Mouse (Mus musculus) hindbrain, embryonic 11.5 days (tissue): ENCODE data around the gene Aco2. TPM values are rescaled to one million over a fixed set of nuclear protein-coding genes. Genes with fewer than 3 reads are reported as not detected.

Source experiments
- ATAC-seq: fragments of 200-750 bp; cut with Nextera tagmentation; 2 replicates; pipeline ENCODE4 v1.8.0; 2017; ENCODE audit warnings: mild to moderate bottlenecking, moderate TSS enrichment, moderate library complexity; ENCODE audit not compliant: low FRiP score
- DNase-seq: peaks from one replicate; pipeline ENCODE4 v3.0.0-alpha.2; 2015; ENCODE audit warnings: low spot score
- H3K27ac ChIP-seq: fragments of 300-500 bp; sonication (generic); 2 replicates; pipeline ENCODE4 v1.5.1; 2014; ENCODE audit warnings: mild to moderate bottlenecking, low read depth, low read length
- H3K27me3 ChIP-seq: fragments of 300-500 bp; sonication (generic); 2 replicates; pipeline ENCODE4 v1.6.1; 2014; ENCODE audit warnings: mild to moderate bottlenecking, low read length, moderate library complexity, mixed read lengths; ENCODE audit not compliant: control insufficient read depth, insufficient read depth
- H3K36me3 ChIP-seq: fragments of 300-500 bp; sonication (generic); 2 replicates; pipeline ENCODE4 v1.6.1; 2014; ENCODE audit warnings: mild to moderate bottlenecking, low read length, moderate library complexity, mixed read lengths; ENCODE audit not compliant: control insufficient read depth, insufficient read depth
- H3K4me1 ChIP-seq: fragments of 300-500 bp; sonication (generic); replicated peaks from 2 replicates; pipeline ENCODE4 v1.6.1; 2014; ENCODE audit warnings: low read length, mixed read lengths; ENCODE audit not compliant: control insufficient read depth, insufficient read depth
- H3K4me2 ChIP-seq: fragments of 300-500 bp; sonication (generic); replicated peaks from 2 replicates; pipeline ENCODE4 v1.6.1; 2014; ENCODE audit warnings: mild to moderate bottlenecking, low read depth, low read length
- H3K4me3 ChIP-seq: fragments of 300-500 bp; sonication (generic); 2 replicates; pipeline ENCODE4 v1.5.1; 2014; ENCODE audit warnings: low read depth, low read length
- H3K9ac ChIP-seq: fragments of 300-500 bp; sonication (generic); 2 replicates; pipeline ENCODE4 v1.6.1; 2014; ENCODE audit warnings: low read depth, low read length
- H3K9me3 ChIP-seq: fragments of 300-500 bp; sonication (generic); 2 replicates; pipeline ENCODE4 v1.6.1; 2016; ENCODE audit warnings: low read length; ENCODE audit not compliant: control insufficient read depth
- WGBS: fragments of 180-500 bp; shearing (Covaris S2); extraction: QIAGEN DNeasy Blood & Tissue Kit; methylation state at CpG from one replicate; pipeline ENCODE4 v1.1.7; 2014; 5-methylcytosine and 5-hydroxymethylcytosine counted together
- polyA plus RNA-seq: library from polyadenylated mRNA; unstranded; fragments of >200 nt; fragmentation: Nextera tagmentation; extraction: Ambion mirVana; gene quantifications from 2 replicates; pipeline ENCODE4 v1.2.1, GENCODE M21; 2014

Aco2 gene
- polyA plus RNA-seq, 1 experiment from 2014 or later = 155 TPM

GRCm38 (mm10) chr15:81954151-81954583 lies 82.1 kb downstream of the Aco2 start:
- DNase-seq (no peak), ATAC-seq (no peak)
- no peak overlapping the region for H3K4me3 ChIP-seq
- no peaks in the 10 kb centered on the region for H3K4me1 ChIP-seq
- H3K9ac ChIP-seq = no peak overlapping the region
- no peaks in the 10 kb centered on the region for H3K9me3 ChIP-seq
- H3K36me3 ChIP-seq = 0 out of 2 replicates have a peak, but pooled peaks cover 2% of the 10 kb centered on the region
- H3K27ac ChIP-seq = no peak overlapping the region
- WGBS = 96% methylated on average over 9 of the region's 9 CpGs
- H3K27me3 ChIP-seq = no peaks in the 10 kb centered on the region
- no peak overlapping the region for H3K4me2 ChIP-seq

GRCm38 (mm10) chr15:81954716-81955115 lies 82.6 kb downstream of the Aco2 start:
- H3K4me3 ChIP-seq = no peak overlapping the region
- ATAC-seq (no peak), DNase-seq (no peak)
- 0 out of 2 replicates have a peak, but pooled peaks cover 2% of the 10 kb centered on the region for H3K36me3 ChIP-seq
- no peaks in the 10 kb centered on the region for H3K27me3 ChIP-seq
- H3K9ac ChIP-seq = no peak overlapping the region
- WGBS = 93% methylated on average over 6 of the region's 6 CpGs
- no peak overlapping the region for H3K27ac ChIP-seq
- H3K4me1 ChIP-seq = no peaks in the 10 kb centered on the region
- H3K4me2 ChIP-seq = no peak overlapping the region
- H3K9me3 ChIP-seq = no peaks in the 10 kb centered on the region

- H3K4me2 ChIP-seq = no peak overlapping the region
- no peaks in the 10 kb centered on the region for H3K27me3 ChIP-seq
- H3K4me1 ChIP-seq = no peaks in the 10 kb centered on the region
- DNase-seq = no peak
- no peak for ATAC-seq
- WGBS = 90% methylated on average over 15 of the region's 15 CpGs
- H3K9me3 ChIP-seq = no peaks in the 10 kb centered on the region
- H3K36me3 ChIP-seq = 0 out of 2 replicates have a peak, but pooled peaks cover 2% of the 10 kb centered on the region
- no peak overlapping the region for H3K4me3 ChIP-seq
- H3K27ac ChIP-seq = no peak overlapping the region
- no peak overlapping the region for H3K9ac ChIP-seq
Observed at GRCm38 (mm10) chr15:81955414-81955813, 83.3 kb downstream of the Aco2 start.

- no peak for ATAC-seq
- Histone ChIP-seq H3K4me1 (no peaks in the 10 kb centered on the region), H3K36me3 (0 out of 2 replicates have a peak, but pooled peaks cover 1% of the 10 kb centered on the region), H3K9ac (no peak overlapping the region), H3K4me3 (no peak overlapping the region), H3K27me3 (no peaks in the 10 kb centered on the region), H3K9me3 (no peaks in the 10 kb centered on the region), H3K27ac (no peak overlapping the region), H3K4me2 (no peak overlapping the region)
- peak; percentile 78 for DNase-seq
- WGBS = 52% methylated on average over 8 of the region's 8 CpGs
Observed at GRCm38 (mm10) chr15:81956457-81956856, 84.3 kb downstream of the Aco2 start.

GRCm38 (mm10) chr15:81957598-81957997 lies 85.5 kb downstream of the Aco2 start:
- 89% methylated on average over 11 of the region's 11 CpGs for WGBS

GRCm38 (mm10) chr15:81958906-81959305 lies 86.8 kb downstream of the Aco2 start:
- ATAC-seq (no peak), DNase-seq (no peak)
- H3K9me3 ChIP-seq = no peaks in the 10 kb centered on the region
- H3K27ac ChIP-seq = no peak overlapping the region
- no peak overlapping the region for H3K4me2 ChIP-seq
- WGBS = 92% methylated on average over 3 of the region's 3 CpGs
- no peaks in the 10 kb centered on the region for H3K4me1 ChIP-seq
- H3K9ac ChIP-seq = no peak overlapping the region
- no peaks in the 10 kb centered on the region for H3K27me3 ChIP-seq
- no peak overlapping the region for H3K4me3 ChIP-seq
- H3K36me3 ChIP-seq = no peaks in the 10 kb centered on the region

More at GRCm38 (mm10) chr15:81957598-81957997, 85.5 kb downstream of the Aco2 start:
- ATAC-seq (no peak), DNase-seq (no peak)
- no peak overlapping the region for H3K9ac ChIP-seq
- no peak overlapping the region for H3K27ac ChIP-seq
- H3K4me3 ChIP-seq = no peak overlapping the region
- H3K4me2 ChIP-seq = no peak overlapping the region
- no peaks in the 10 kb centered on the region for H3K27me3 ChIP-seq
- no peaks in the 10 kb centered on the region for H3K36me3 ChIP-seq
- no peaks in the 10 kb centered on the region for H3K4me1 ChIP-seq
- no peaks in the 10 kb centered on the region for H3K9me3 ChIP-seq

GRCm38 (mm10) chr15:81960171-81961077 lies 88.3 kb downstream of the Aco2 start, which contains the start of gene Pmm1:
Pmm1 (minus strand) TSS chr15:81960930.
- H3K27me3 ChIP-seq = no peaks in the 10 kb centered on the region
- no peaks in the 10 kb centered on the region for H3K9me3 ChIP-seq
- H3K4me1 ChIP-seq = no peaks in the 10 kb centered on the region
- WGBS = under 1% methylated on average over 69 of the region's 77 CpGs
- no peaks in the 10 kb centered on the region for H3K36me3 ChIP-seq
- ATAC-seq (peak; percentile 98), DNase-seq (peak; percentile 100)
- H3K4me2 ChIP-seq = peak within 1 kb of the TSS; percentile 99
- peak within 1 kb of the TSS; percentile 67 for H3K27ac ChIP-seq
- peak within 1 kb of the TSS; percentile 78 for H3K9ac ChIP-seq
- peak within 1 kb of the TSS; percentile 57 for H3K4me3 ChIP-seq

GRCm38 (mm10) chr15:81961078-81961451 lies 89.0 kb downstream of the Aco2 start:
- H3K27me3 ChIP-seq = no peaks in the 10 kb centered on the region
- no peaks in the 10 kb centered on the region for H3K4me1 ChIP-seq
- no peaks in the 10 kb centered on the region for H3K9me3 ChIP-seq
- WGBS = 8% methylated on average over 6 of the region's 8 CpGs
- peak overlapping the region; percentile 99 for H3K4me2 ChIP-seq
- H3K9ac ChIP-seq = no peak overlapping the region
- DNase-seq = no peak
- no peak overlapping the region for H3K27ac ChIP-seq
- ATAC-seq = no peak
- no peaks in the 10 kb centered on the region for H3K36me3 ChIP-seq
- peak overlapping the region; percentile 57 for H3K4me3 ChIP-seq

- no peak overlapping the region for H3K27ac ChIP-seq
- DNase-seq = no peak
- H3K9me3 ChIP-seq = no peaks in the 10 kb centered on the region
- H3K4me1 ChIP-seq = no peaks in the 10 kb centered on the region
- no peaks in the 10 kb centered on the region for H3K27me3 ChIP-seq
- H3K4me2 ChIP-seq = no peak overlapping the region
- no peak overlapping the region for H3K9ac ChIP-seq
- H3K36me3 ChIP-seq = no peaks in the 10 kb centered on the region
- WGBS = 74% methylated on average over 1 of the region's 1 CpGs
- H3K4me3 ChIP-seq = no peak overlapping the region
- ATAC-seq = no peak
Observed at GRCm38 (mm10) chr15:81964262-81964661, 92.2 kb downstream of the Aco2 start.
